In genomic region chr14:118317260-118317659, GRCm38 (mm10) we compare ENCODE assay signal across 19 mouse cellular contexts. TPM values are rescaled to one million over a fixed set of nuclear protein-coding genes. Genes with fewer than 3 reads are reported as not detected.
DNase-seq lines count a peak whose midpoint lies in the region; ATAC-seq and TF ChIP-seq lines count a peak whose summit lies in the region.
"Had no signal": no experiment of that assay in that cellular context is flagged by ENCODE, and none has a peak within 500 bp of the region (broad histone marks: within the 10 kb centered on the region; RNA-seq: fewer than 3 reads in every experiment).

No protein-coding gene starts in this region.

- DNase-seq in forebrain, embryonic 11.5 days (ENCODE audit: low spot score), result peak; percentile 32
- no peak for DNase-seq in forebrain, embryonic 10.5 days (ENCODE audit: extremely low spot score, low spot score)
- DNase-seq in layer of hippocampus, adult 9-11 months, result peak; percentile 4
- DNase-seq in layer of hippocampus, postnatal 25 days (ENCODE audit: extremely low spot score in 1 of 2, low spot score in 1 of 2), result no peak
- DNase-seq in brain, adult 2 months (ENCODE audit: low read depth, low spot score), result peak; percentile 41
- peak; percentile 67 for DNase-seq in left cerebral cortex, postnatal 4 days
- DNase-seq: cerebellum, postnatal 36 days; liver, postnatal 0 days had no signal

- H3K4me1 ChIP-seq in forebrain, embryonic 11.5 days (replicated peaks; ENCODE audit: control insufficient read depth, insufficient read depth, low read length), result peaks cover 7% of the 10 kb centered on the region; the same call in 1 of the 2 replicates
- peaks cover 17% of the 10 kb centered on the region for H3K4me1 ChIP-seq in forebrain, embryonic 10.5 days
- H3K4me1 ChIP-seq in intestine, postnatal 0 days (replicated peaks; ENCODE audit: control insufficient read depth, insufficient read depth, low read length), result no peaks in the 10 kb centered on the region
- H3K4me1 ChIP-seq: limb, embryonic 13.5 days had no signal

- no peak for ATAC-seq in forebrain, embryonic 11.5 days (replicated peaks; ENCODE audit: low FRiP score)
- no peak for ATAC-seq in intestine, postnatal 0 days
- ATAC-seq in erythroblast, adult 5-6 weeks (replicated peaks; ENCODE audit: low FRiP score, poor library complexity, severe bottlenecking), result no peak
- ATAC-seq: liver, postnatal 0 days had no signal

- H3K9me3 ChIP-seq in forebrain, embryonic 11.5 days (ENCODE audit: control insufficient read depth, low read length), result no peaks in the 10 kb centered on the region
- H3K9me3 ChIP-seq in forebrain, embryonic 10.5 days, result no peaks in the 10 kb centered on the region
- H3K9me3 ChIP-seq in intestine, postnatal 0 days (ENCODE audit: control insufficient read depth), result no peaks in the 10 kb centered on the region
- H3K9me3 ChIP-seq: kidney, embryonic 15.5 days; limb, embryonic 13.5 days had no signal

- H3K36me3 ChIP-seq in forebrain, embryonic 11.5 days (ENCODE audit: control insufficient read depth, insufficient read depth, low read length), result no peaks in the 10 kb centered on the region
- H3K36me3 ChIP-seq in forebrain, embryonic 10.5 days (replicated peaks), result no peaks in the 10 kb centered on the region
- H3K36me3 ChIP-seq in intestine, postnatal 0 days (ENCODE audit: control insufficient read depth, insufficient read depth), result no peaks in the 10 kb centered on the region
- H3K36me3 ChIP-seq: kidney, embryonic 15.5 days; limb, embryonic 13.5 days had no signal

- H3K9ac ChIP-seq in forebrain, embryonic 11.5 days (ENCODE audit: low read length), result no peak overlapping the region
- no peak overlapping the region for H3K9ac ChIP-seq in intestine, postnatal 0 days (ENCODE audit: low read depth, low read length)
- H3K9ac ChIP-seq: kidney, embryonic 15.5 days; limb, embryonic 13.5 days; liver, postnatal 0 days had no signal

- WGBS in forebrain, embryonic 11.5 days, result 79% methylated on average over 9 of the region's 9 CpGs
- 87% methylated on average over 9 of the region's 9 CpGs for WGBS in forebrain, embryonic 10.5 days
- WGBS in intestine, postnatal 0 days, result 76% methylated on average over 9 of the region's 9 CpGs

- no peak overlapping the region for H3K4me2 ChIP-seq in forebrain, embryonic 11.5 days (ENCODE audit: low read depth, low read length, severe bottlenecking)
- H3K4me2 ChIP-seq in intestine, postnatal 0 days (replicated peaks; ENCODE audit: low read depth), result no peak overlapping the region
- H3K4me2 ChIP-seq: kidney, embryonic 15.5 days; limb, embryonic 13.5 days had no signal

- TF ChIP-seq CTCF in intestine, postnatal 0 days (IDR thresholded peaks at IDR 0.05; ENCODE audit: low read depth), result no peak

- no peak overlapping the region for H3K27ac ChIP-seq in forebrain, embryonic 11.5 days (ENCODE audit: low read depth, low read length)
- H3K27ac ChIP-seq in forebrain, embryonic 10.5 days, result no peak overlapping the region
- no peak overlapping the region for H3K27ac ChIP-seq in intestine, postnatal 0 days (ENCODE audit: low read depth, low read length)
- H3K27ac ChIP-seq: kidney, embryonic 15.5 days; limb, embryonic 13.5 days; macrophage had no signal

- peaks cover 6% of the 10 kb centered on the region; the same call in 1 of the 2 replicates for H3K27me3 ChIP-seq in forebrain, embryonic 11.5 days (ENCODE audit: control insufficient read depth, insufficient read depth, low read length)
- peaks cover 53% of the 10 kb centered on the region for H3K27me3 ChIP-seq in forebrain, embryonic 10.5 days (ENCODE audit: poor library complexity, severe bottlenecking)
- peaks cover 7% of the 10 kb centered on the region for H3K27me3 ChIP-seq in intestine, postnatal 0 days (replicated peaks; ENCODE audit: control insufficient read depth, insufficient read depth, low read length)

- intact Hi-C loops in left cerebral cortex, postnatal 4 days (cut with DNase I), result no loop called here

- no peak overlapping the region for H3K4me3 ChIP-seq in forebrain, embryonic 11.5 days (ENCODE audit: low read depth, low read length)
- H3K4me3 ChIP-seq in forebrain, embryonic 10.5 days, result no peak overlapping the region
- H3K4me3 ChIP-seq in intestine, postnatal 0 days (ENCODE audit: low read depth, low read length), result no peak overlapping the region
- H3K4me3 ChIP-seq: kidney, embryonic 15.5 days; limb, embryonic 13.5 days had no signal

RNA-seq across cellular contexts. Expression of gene Gm9376, which starts 50.5 kb away (rescaled TPM):
- polyA plus RNA-seq in forebrain, embryonic 11.5 days (2014; fragmentation: Nextera tagmentation; extraction: Ambion mirVana), result not detected in 2 replicates
- polyA plus RNA-seq in forebrain, embryonic 10.5 days (2016; fragmentation: Nextera tagmentation; extraction: Ambion mirVana), result not detected in 2 replicates
- not detected for total RNA-seq in layer of hippocampus, postnatal 25 days (2021)
- not detected for total RNA-seq in left cerebral cortex, postnatal 4 days (2021)
- polyA plus RNA-seq in intestine, postnatal 0 days (2015; fragmentation: Nextera tagmentation; extraction: Ambion mirVana), result not detected in 2 replicates
- total RNA-seq in erythroblast, adult 5-6 weeks (2015; ENCODE audit: low replicate concordance), result not detected in 2 replicates
- not detected in 2 replicates for total RNA-seq in erythroblast, adult 5-6 weeks (2017; ENCODE audit: low replicate concordance)
- total RNA-seq: adrenal gland, adult 18-20 months; gastrocnemius, postnatal 4 days; layer of hippocampus, adult 8-10 months had no signal
- polyA plus RNA-seq: embryonic facial prominence, embryonic 11.5 days; heart, embryonic 14.5 days; kidney, embryonic 15.5 days; limb, embryonic 13.5 days; liver, postnatal 0 days; macrophage; thymus, postnatal 0 days had no signal

Comparison
In these comparisons a context has a peak if more than half of its experiments do, and no peak if none do; other contexts are left out.
1. DNase-seq: peak in forebrain, embryonic 11.5 days (single experiment), layer of hippocampus, adult 9-11 months (single experiment), brain, adult 2 months (single experiment) and left cerebral cortex, postnatal 4 days (single experiment); none in forebrain, embryonic 10.5 days (single experiment) and layer of hippocampus, postnatal 25 days (0 of 2).